Mouse (Mus musculus): ENCODE measurements around the gene BC035044.

- TF ChIP-seq CTCF (IDR thresholded peaks at IDR 0.05; ENCODE audit: extremely low read depth, insufficient read length, insufficient replicate concordance, low read depth, low read length) (no peak), POLR2A (IDR thresholded peaks at IDR 0.05; ENCODE audit: low read depth, low read length) (no peak)
Observed at GRCm38 (mm10) chr6:128826781-128827180, 64.1 kb downstream of the BC035044 start.

Measured in small intestine, adult 2 months (tissue).